Comparison of ENCODE assay signal across 22 mouse cellular contexts in the genomic region with DNA sequence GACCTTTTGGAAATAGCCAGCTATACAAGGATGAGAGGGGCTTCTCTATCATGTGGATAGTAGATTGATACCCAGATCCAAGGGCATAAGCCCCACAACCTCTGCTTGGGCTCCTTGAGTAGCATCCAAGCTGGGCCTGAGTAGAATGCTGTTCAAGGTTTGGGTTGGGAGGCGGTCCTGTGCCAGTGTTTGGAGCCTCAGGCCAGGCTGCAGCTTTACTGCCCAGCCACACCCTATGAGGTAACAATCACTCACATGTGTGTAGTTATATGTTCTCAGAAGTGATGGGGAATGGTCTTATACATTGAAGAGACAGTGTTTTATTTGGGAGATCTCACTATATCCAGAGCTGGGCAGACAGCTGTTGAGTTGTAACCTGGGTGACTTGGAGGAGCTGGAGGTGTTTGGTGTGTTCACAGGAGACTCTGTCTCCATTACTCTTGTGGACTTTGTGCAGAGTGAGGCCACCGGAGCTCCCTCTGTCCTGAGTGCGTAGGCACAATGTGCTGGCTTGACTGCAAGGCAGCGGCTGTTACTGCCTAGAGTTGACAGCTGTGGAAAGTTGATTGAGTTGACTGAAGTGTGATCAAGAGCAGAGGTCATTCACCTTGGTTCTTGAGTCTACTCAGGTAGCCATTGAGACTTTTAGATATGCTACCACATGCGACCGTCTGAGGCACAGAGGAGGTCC. TPM values are rescaled to one million over a fixed set of nuclear protein-coding genes. Genes with fewer than 3 reads are reported as not detected.
"Had no signal": no experiment of that assay in that cellular context is flagged by ENCODE, and none has a peak within 500 bp of the region (broad histone marks: within the 10 kb centered on the region; RNA-seq: fewer than 3 reads in every experiment).

No protein-coding gene starts in this region.

- ATAC-seq: inflammation-experienced regulatory T-cells, adult 6 months; midbrain, embryonic 15.5 days had no signal

- H3K9me3 ChIP-seq: limb, embryonic 10.5 days; limb, embryonic 13.5 days; midbrain, embryonic 12.5 days; midbrain, embryonic 15.5 days; neural tube, embryonic 12.5 days; neural tube, embryonic 15.5 days; stomach, embryonic 15.5 days had no signal

- H3K27me3 ChIP-seq: limb, embryonic 13.5 days; midbrain, embryonic 12.5 days; midbrain, embryonic 15.5 days; neural tube, embryonic 12.5 days; neural tube, embryonic 15.5 days; stomach, embryonic 15.5 days had no signal

- H3K4me2 ChIP-seq: limb, embryonic 13.5 days; midbrain, embryonic 12.5 days; midbrain, embryonic 15.5 days; neural tube, embryonic 12.5 days; neural tube, embryonic 15.5 days; stomach, embryonic 15.5 days had no signal

- H3K4me1 ChIP-seq: limb, embryonic 10.5 days; limb, embryonic 13.5 days; midbrain, embryonic 12.5 days; midbrain, embryonic 15.5 days; neural tube, embryonic 12.5 days; neural tube, embryonic 15.5 days; stomach, embryonic 15.5 days had no signal

- H3K27ac ChIP-seq: kidney, postnatal 0 days; layer of hippocampus, adult 2 months; limb, embryonic 10.5 days; limb, embryonic 13.5 days; liver, embryonic 14.5 days; macrophage; midbrain, embryonic 12.5 days; midbrain, embryonic 15.5 days; neural tube, embryonic 12.5 days; neural tube, embryonic 15.5 days; stomach, embryonic 15.5 days had no signal

- DNase-seq: kidney, adult 8-10 months; kidney, postnatal 25 days; layer of hippocampus, adult 9-11 months; retina, postnatal 1 day; right cerebral cortex, postnatal 25 days; spleen, adult 18-20 months; thymus, adult 2 months; thymus, postnatal 14 days; thymus, postnatal 4 days had no signal

- H3K9ac ChIP-seq: limb, embryonic 13.5 days; liver, embryonic 14.5 days; midbrain, embryonic 12.5 days; midbrain, embryonic 15.5 days; neural tube, embryonic 12.5 days; neural tube, embryonic 15.5 days; stomach, embryonic 15.5 days had no signal

- H3K4me3 ChIP-seq: layer of hippocampus, adult 2 months; limb, embryonic 10.5 days; limb, embryonic 13.5 days; midbrain, embryonic 12.5 days; midbrain, embryonic 15.5 days; neural tube, embryonic 12.5 days; neural tube, embryonic 15.5 days; stomach, embryonic 15.5 days had no signal

RNA-seq across cellular contexts. Expression of a gene that starts 29.9 kb away (rescaled TPM):
- polyA plus RNA-seq: liver, adult 2 months had no signal
